Mouse (Mus musculus) neural tube, embryonic 12.5 days (tissue): ENCODE measurements around the gene Nhlrc4. TPM values are rescaled to one million over a fixed set of nuclear protein-coding genes. Genes with fewer than 3 reads are reported as not detected.

Experiments
- polyA plus RNA-seq: library from polyadenylated mRNA; unstranded; fragments of >200 nt; fragmentation: Nextera tagmentation; extraction: Ambion mirVana; gene quantifications from 2 replicates; pipeline ENCODE4 v1.2.1, GENCODE M21; 2016

Nhlrc4 gene
- polyA plus RNA-seq, 1 experiment from 2014 or later, result 0.14 TPM

Other genes with a start within 250 kb of the Nhlrc4 start
- gene Gng13, start 227.8 kb downstream of the Nhlrc4 start, polyA plus RNA-seq, result 1.6 and 2.1 TPM in 2 replicates
- gene Chtf18, start 217.5 kb downstream of the Nhlrc4 start, polyA plus RNA-seq, result 24.9 and 25.6 TPM in 2 replicates
- 20.5 and 22.1 TPM in 2 replicates for gene Rpusd1, start 217.3 kb downstream of the Nhlrc4 start, polyA plus RNA-seq
- gene Mslnl, start 208.9 kb downstream of the Nhlrc4 start, polyA plus RNA-seq, result not detected in 2 replicates
- gene Msln, start 190.6 kb downstream of the Nhlrc4 start, polyA plus RNA-seq, result 0.27 and 0.38 TPM in 2 replicates
- gene Narfl, start 171.2 kb downstream of the Nhlrc4 start, polyA plus RNA-seq, result 25.5 and 29.2 TPM in 2 replicates
- gene Haghl, start 159.3 kb downstream of the Nhlrc4 start, polyA plus RNA-seq, result 102 and 103 TPM in 2 replicates
- 0.33 and 0.57 TPM in 2 replicates for gene Ccdc78, start 158.4 kb downstream of the Nhlrc4 start, polyA plus RNA-seq
- gene Fam173a, start 152.1 kb downstream of the Nhlrc4 start, polyA plus RNA-seq, result 75.3 and 84.6 TPM in 2 replicates
- 1.0 and 1.9 TPM in 2 replicates for gene AC134908.4, start 149.3 kb downstream of the Nhlrc4 start, polyA plus RNA-seq
- 80.7 and 92.0 TPM in 2 replicates for gene Metrn, start 147.8 kb downstream of the Nhlrc4 start, polyA plus RNA-seq
- 25.8 and 27.0 TPM in 2 replicates for gene Fbxl16, start 135.9 kb downstream of the Nhlrc4 start, polyA plus RNA-seq
- gene Wdr24, start 121.3 kb downstream of the Nhlrc4 start, polyA plus RNA-seq, result 27.6 and 28.6 TPM in 2 replicates
- gene Jmjd8, start 116.1 kb downstream of the Nhlrc4 start, polyA plus RNA-seq, result 67.7 and 72.6 TPM in 2 replicates
- 293 and 301 TPM in 2 replicates for gene Stub1, start 111.6 kb downstream of the Nhlrc4 start, polyA plus RNA-seq
- 8.1 and 8.6 TPM in 2 replicates for gene Rhbdl1, start 107.7 kb downstream of the Nhlrc4 start, polyA plus RNA-seq
- gene Gm20683, start 103.2 kb downstream of the Nhlrc4 start, polyA plus RNA-seq, result 3.9 and 4.8 TPM in 2 replicates
- 18.4 and 20.1 TPM in 2 replicates for gene Rhot2, start 100.1 kb downstream of the Nhlrc4 start, polyA plus RNA-seq
- gene Wdr90, start 83.5 kb downstream of the Nhlrc4 start, polyA plus RNA-seq, result 23.6 and 24.9 TPM in 2 replicates
- 6.8 and 7.2 TPM in 2 replicates for gene Mcrip2, start 76.2 kb downstream of the Nhlrc4 start, polyA plus RNA-seq
- gene Mettl26, start 69.9 kb downstream of the Nhlrc4 start, polyA plus RNA-seq, result 52.0 and 56.9 TPM in 2 replicates
- 0.63 and 0.86 TPM in 2 replicates for gene Wfikkn1, start 64.1 kb downstream of the Nhlrc4 start, polyA plus RNA-seq
- gene Rab40c, start 25.2 kb downstream of the Nhlrc4 start, polyA plus RNA-seq, result 47.7 and 49.3 TPM in 2 replicates
- gene Pigq, start within 50 bp of the Nhlrc4 start, polyA plus RNA-seq, result 54.7 and 57.3 TPM in 2 replicates
- 0.08 TPM in 2 replicates for gene A930017K11Rik, start 7.6 kb upstream of the Nhlrc4 start, polyA plus RNA-seq
- 28.2 and 31.5 TPM in 2 replicates for gene Capn15, start 40.8 kb upstream of the Nhlrc4 start, polyA plus RNA-seq
- gene Rab11fip3, start 124.6 kb upstream of the Nhlrc4 start, polyA plus RNA-seq, result 33.8 and 36.7 TPM in 2 replicates
- gene Decr2, start 145.4 kb upstream of the Nhlrc4 start, polyA plus RNA-seq, result 28.6 and 30.1 TPM in 2 replicates
- gene Nme4, start 150.6 kb upstream of the Nhlrc4 start, polyA plus RNA-seq, result 50.8 and 54.4 TPM in 2 replicates
- gene Tmem8, start 168.3 kb upstream of the Nhlrc4 start, polyA plus RNA-seq, result 2.3 and 2.4 TPM in 2 replicates
- gene Mrpl28, start 178.5 kb upstream of the Nhlrc4 start, polyA plus RNA-seq, result 190 and 200 TPM in 2 replicates
- 22.6 and 23.4 TPM in 2 replicates for gene Axin1, start 193.7 kb upstream of the Nhlrc4 start, polyA plus RNA-seq